Mouse (Mus musculus) midbrain, embryonic 16.5 days (tissue): ENCODE data around the gene Hmgcl. TPM values are rescaled to one million over a fixed set of nuclear protein-coding genes. Genes with fewer than 3 reads are reported as not detected.

ENCODE experiments used
- ATAC-seq: fragments of 200-750 bp; cut with Nextera tagmentation; 2 replicates; pipeline ENCODE4 v1.8.0; 2017; ENCODE audit warnings: moderate TSS enrichment
- H3K27ac ChIP-seq: fragments of 300-500 bp; sonication (generic); 2 replicates; pipeline ENCODE4 v1.5.1; 2014; ENCODE audit warnings: mild to moderate bottlenecking, low read length, mixed read lengths
- H3K27me3 ChIP-seq: fragments of 300-500 bp; sonication (generic); 2 replicates; pipeline ENCODE4 v1.6.1; 2014; ENCODE audit warnings: low read depth, low read length, mixed read lengths; ENCODE audit not compliant: control insufficient read depth, insufficient read depth
- H3K36me3 ChIP-seq: fragments of 300-500 bp; sonication (generic); 2 replicates; pipeline ENCODE4 v1.6.1; 2014; ENCODE audit warnings: mild to moderate bottlenecking, low read length, moderate library complexity, mixed read lengths; ENCODE audit not compliant: control insufficient read depth, insufficient read depth
- H3K4me1 ChIP-seq: fragments of 300-500 bp; sonication (generic); 2 replicates; pipeline ENCODE4 v1.6.1; 2014; ENCODE audit warnings: mild to moderate bottlenecking, low read length, mixed read lengths; ENCODE audit not compliant: control insufficient read depth, insufficient read depth
- H3K4me2 ChIP-seq: fragments of 300-500 bp; sonication (generic); 2 replicates; pipeline ENCODE4 v1.6.1; 2014; ENCODE audit warnings: mild to moderate bottlenecking, low read length, mixed read lengths
- H3K4me3 ChIP-seq: fragments of 300-500 bp; sonication (generic); 2 replicates; pipeline ENCODE4 v1.5.1; 2014; ENCODE audit warnings: low read depth, mild to moderate bottlenecking, low read length, moderate library complexity, mixed read lengths
- H3K9ac ChIP-seq: fragments of 300-500 bp; sonication (generic); 2 replicates; pipeline ENCODE4 v1.6.1; 2014; ENCODE audit warnings: low read depth, low read length, mixed read lengths
- H3K9me3 ChIP-seq: fragments of 300-500 bp; sonication (generic); replicated peaks from 2 replicates; pipeline ENCODE4 v1.6.1; 2014; ENCODE audit warnings: mild to moderate bottlenecking, low read length, mixed read lengths; ENCODE audit not compliant: control insufficient read depth, poor library complexity, severe bottlenecking
- WGBS: fragments of 180-500 bp; shearing (Covaris S2); extraction: QIAGEN DNeasy Blood & Tissue Kit; methylation state at CpG from one replicate; pipeline ENCODE4 v1.1.7; 2014; 5-methylcytosine and 5-hydroxymethylcytosine counted together
- polyA plus RNA-seq: library from polyadenylated mRNA; unstranded; fragments of >200 nt; fragmentation: Nextera tagmentation; extraction: Ambion mirVana; gene quantifications from 2 replicates; pipeline ENCODE4 v1.2.1, GENCODE M21; 2015

Gene Hmgcl
- polyA plus RNA-seq, 1 experiment from 2014 or later = 68.6 TPM

DNA sequence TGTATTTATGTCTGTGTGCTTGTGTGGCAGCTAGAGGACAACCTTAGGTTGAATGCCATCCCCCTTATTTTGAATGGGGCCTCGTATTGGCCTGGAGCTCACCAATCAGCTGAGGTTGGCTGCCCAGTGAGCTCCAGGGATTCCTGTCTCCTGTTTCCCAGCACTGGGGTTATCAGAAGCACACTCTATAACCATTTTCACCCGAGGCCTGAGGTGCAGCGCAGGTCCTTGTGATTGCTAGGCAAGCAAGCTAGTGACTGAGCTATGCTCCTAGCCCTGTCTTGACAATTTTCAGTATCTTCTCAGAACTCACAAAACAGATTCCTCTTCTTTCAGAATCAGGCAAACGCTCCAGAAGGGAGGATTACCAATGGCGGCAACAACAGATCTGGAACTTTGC, 38.3 kb downstream of the Hmgcl start:
- H3K9me3 ChIP-seq = no peaks in the 10 kb centered on the region
- 88% methylated on average over 5 of the region's 5 CpGs for WGBS
- no peak for ATAC-seq
- H3K4me2 ChIP-seq = no peak overlapping the region
- no peak overlapping the region for H3K9ac ChIP-seq
- peaks cover 18% of the 10 kb centered on the region for H3K4me1 ChIP-seq
- H3K27ac ChIP-seq = no peak overlapping the region
- no peaks in the 10 kb centered on the region for H3K27me3 ChIP-seq
- H3K36me3 ChIP-seq = peaks cover 13% of the 10 kb centered on the region; the same call in 1 of the 2 replicates
- no peak overlapping the region for H3K4me3 ChIP-seq

DNA sequence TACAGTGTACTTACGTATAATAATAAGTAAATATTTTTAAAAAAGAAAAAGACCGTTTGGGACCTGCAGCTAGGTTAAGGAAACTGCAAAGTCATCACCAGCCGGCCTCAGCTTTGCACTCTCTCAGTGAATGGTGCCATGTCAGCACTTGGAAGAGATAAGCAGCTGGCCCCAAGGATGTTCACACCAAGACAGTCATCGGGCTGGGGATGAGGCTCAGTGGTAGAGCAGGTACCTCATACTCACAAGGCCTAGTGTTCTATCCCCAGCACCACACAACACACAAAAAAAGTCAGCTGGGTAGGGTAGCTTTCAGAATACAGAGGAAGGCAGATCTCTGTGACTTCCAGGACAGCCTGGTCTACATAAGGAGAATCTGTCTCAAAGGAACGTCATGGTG, 38.9 kb downstream of the Hmgcl start:
- Histone ChIP-seq H3K27me3 (no peaks in the 10 kb centered on the region), H3K4me3 (no peak overlapping the region), H3K9ac (no peak overlapping the region), H3K27ac (no peak overlapping the region), H3K9me3 (no peaks in the 10 kb centered on the region), H3K4me2 (no peak overlapping the region), H3K36me3 (peaks cover 13% of the 10 kb centered on the region; the same call in 1 of the 2 replicates), H3K4me1 (peaks cover 18% of the 10 kb centered on the region)
- 94% methylated on average over 5 of the region's 5 CpGs for WGBS
- no peak for ATAC-seq

DNA sequence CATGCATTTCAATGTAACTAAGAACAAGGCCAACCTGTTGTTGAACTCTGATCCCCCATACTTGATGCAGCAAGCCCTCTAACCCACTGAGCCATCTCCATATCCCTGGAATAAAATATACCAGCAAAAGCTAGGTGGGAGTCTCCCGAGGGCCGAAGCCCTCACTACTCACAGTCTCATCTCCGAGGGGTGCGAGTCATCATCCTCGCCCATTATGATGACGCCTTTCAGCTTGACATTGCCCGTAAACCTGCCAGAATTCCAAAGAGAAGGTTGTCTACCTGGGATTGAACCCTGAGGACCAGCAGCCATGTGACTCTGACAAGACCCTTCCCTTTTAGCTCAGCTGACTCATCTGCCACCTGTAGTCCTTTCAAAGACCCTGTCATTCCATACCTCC, 39.5 kb downstream of the Hmgcl start:
- no peak for ATAC-seq
- 93% methylated on average over 7 of the region's 7 CpGs for WGBS
- no peak overlapping the region for H3K27ac ChIP-seq
- H3K27me3 ChIP-seq = no peaks in the 10 kb centered on the region
- H3K9me3 ChIP-seq = no peaks in the 10 kb centered on the region
- H3K4me3 ChIP-seq = peak overlapping the region; percentile 94
- peaks cover 13% of the 10 kb centered on the region; the same call in 1 of the 2 replicates for H3K36me3 ChIP-seq
- H3K9ac ChIP-seq = peak overlapping the region; percentile 92
- peaks cover 18% of the 10 kb centered on the region for H3K4me1 ChIP-seq
- H3K4me2 ChIP-seq = peak overlapping the region; percentile 76

DNA sequence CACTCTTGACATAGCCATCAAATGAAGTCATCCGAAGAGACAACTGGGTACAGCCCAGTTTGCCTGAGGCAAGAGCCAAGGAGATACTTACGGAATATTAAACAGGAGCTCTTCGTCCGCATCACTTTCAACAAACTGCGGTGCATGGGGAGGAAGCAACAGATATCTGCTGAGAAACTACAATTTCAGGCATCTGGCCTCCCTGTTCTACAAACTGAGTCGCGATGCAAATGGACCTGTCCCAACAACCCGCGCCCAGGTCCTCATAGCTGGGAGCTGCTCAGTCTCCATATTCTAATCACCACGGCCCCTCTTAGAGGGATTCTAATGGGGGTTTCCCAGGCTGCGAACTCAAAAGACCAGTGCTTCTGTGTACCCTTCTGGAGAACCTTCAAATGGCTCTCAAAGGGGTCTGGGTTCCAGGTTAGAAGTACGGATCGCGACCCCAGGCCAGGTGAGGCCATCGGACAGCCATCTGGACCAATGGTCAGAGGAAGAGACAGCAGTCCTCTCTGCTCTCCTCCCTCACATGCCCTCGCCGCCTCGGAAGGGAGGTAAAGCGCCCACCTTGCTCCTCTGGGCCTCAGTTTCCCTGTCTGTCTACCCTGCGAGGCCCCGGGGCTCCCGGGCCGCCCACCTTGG, 40.2 kb downstream of the Hmgcl start:
- ATAC-seq = no peak
- Histone ChIP-seq H3K27me3 (no peaks in the 10 kb centered on the region), H3K4me3 (peak overlapping the region; percentile 94), H3K4me1 (peaks cover 18% of the 10 kb centered on the region), H3K27ac (peak overlapping the region; percentile 88), H3K9ac (peak overlapping the region; percentile 92), H3K4me2 (peak overlapping the region; percentile 76), H3K9me3 (no peaks in the 10 kb centered on the region), H3K36me3 (peaks cover 13% of the 10 kb centered on the region; the same call in 1 of the 2 replicates)
- WGBS = 5% methylated on average over 23 of the region's 23 CpGs

DNA sequence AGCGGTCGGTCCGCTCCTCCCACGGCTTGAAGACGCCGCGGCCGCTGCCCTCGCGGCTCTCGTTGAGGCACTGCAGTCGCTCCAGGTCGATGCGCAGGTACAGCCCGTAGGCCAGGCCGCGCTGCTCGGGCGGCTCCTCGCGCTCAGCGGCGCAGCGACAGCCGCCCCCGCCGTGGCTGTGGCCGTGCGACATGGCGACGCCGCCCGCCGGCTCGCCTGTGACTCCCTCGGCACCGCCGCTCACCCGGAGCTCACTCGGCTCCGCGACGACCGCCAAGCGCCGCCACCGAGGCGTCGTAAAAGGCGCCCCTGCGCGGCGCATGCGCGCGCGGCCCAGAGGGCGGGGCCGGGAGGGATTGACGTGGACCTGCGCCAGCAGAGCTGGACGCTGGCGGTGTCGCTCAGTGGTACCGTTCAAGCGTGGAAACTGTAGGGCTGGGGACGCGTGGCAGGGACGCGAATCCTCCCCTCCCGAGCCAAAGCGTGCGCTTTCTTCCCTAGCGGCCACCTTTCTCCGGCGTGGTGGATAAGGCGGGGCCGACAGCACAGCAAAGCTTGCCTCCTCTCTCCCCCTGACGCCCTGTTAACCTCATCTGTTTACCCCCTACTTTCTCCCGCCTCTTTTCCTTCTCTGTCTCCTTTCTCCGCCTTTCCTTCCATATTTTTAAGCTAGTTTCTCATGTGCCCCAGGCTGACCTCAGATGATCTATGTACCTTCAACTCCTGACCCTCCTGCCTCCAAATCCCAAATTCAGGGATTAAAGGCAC, 40.9 kb downstream of the Hmgcl start, which contains the start of gene Pithd1:
Gene Pithd1 (minus strand): TSS at position 322 of the 768 bp plus-strand sequence.
- WGBS = 0% methylated on average over 70 of the region's 81 CpGs
- peaks cover 13% of the 10 kb centered on the region; the same call in 1 of the 2 replicates for H3K36me3 ChIP-seq

DNA sequence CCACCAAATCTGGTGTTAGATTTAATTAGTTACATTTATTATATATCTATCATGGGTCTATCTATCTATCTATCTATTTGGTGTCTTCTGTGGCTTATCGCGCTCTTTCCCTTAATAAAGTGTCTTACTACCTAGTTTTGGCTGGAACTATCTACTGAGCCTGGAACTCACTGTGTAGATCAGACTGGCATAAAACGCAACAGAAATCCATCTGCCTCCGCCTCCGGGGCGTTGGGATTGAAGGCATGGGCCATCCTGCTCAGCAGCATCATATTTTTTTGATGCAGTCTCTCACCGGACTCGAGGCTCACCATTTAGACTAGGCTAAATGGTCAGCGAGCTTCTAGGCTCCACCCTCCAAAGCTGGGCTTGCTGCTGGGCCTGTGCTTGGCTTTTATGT, 41.5 kb downstream of the Hmgcl start:
- peaks cover 13% of the 10 kb centered on the region; the same call in 1 of the 2 replicates for H3K36me3 ChIP-seq
- peaks cover 18% of the 10 kb centered on the region for H3K4me1 ChIP-seq
- H3K4me2 ChIP-seq = peak overlapping the region; percentile 76
- peak overlapping the region; percentile 92 for H3K9ac ChIP-seq
- 73% methylated on average over 9 of the region's 9 CpGs for WGBS
- peak overlapping the region; percentile 94 for H3K4me3 ChIP-seq
- ATAC-seq = no peak
- peak overlapping the region; percentile 88 for H3K27ac ChIP-seq
- H3K9me3 ChIP-seq = no peaks in the 10 kb centered on the region
- H3K27me3 ChIP-seq = no peaks in the 10 kb centered on the region

More for the DNA sequence above, 40.9 kb downstream of the Hmgcl start, which contains the start of gene Pithd1:
- H3K4me1 ChIP-seq = peaks cover 18% of the 10 kb centered on the region
- peak within 1 kb of the TSS; percentile 88 for H3K27ac ChIP-seq
- ATAC-seq = peak; percentile 96
- peak within 1 kb of the TSS; percentile 92 for H3K9ac ChIP-seq
- H3K4me2 ChIP-seq = peak within 1 kb of the TSS; percentile 76
- H3K9me3 ChIP-seq = no peaks in the 10 kb centered on the region
- no peaks in the 10 kb centered on the region for H3K27me3 ChIP-seq
- peak within 1 kb of the TSS; percentile 94 for H3K4me3 ChIP-seq

DNA sequence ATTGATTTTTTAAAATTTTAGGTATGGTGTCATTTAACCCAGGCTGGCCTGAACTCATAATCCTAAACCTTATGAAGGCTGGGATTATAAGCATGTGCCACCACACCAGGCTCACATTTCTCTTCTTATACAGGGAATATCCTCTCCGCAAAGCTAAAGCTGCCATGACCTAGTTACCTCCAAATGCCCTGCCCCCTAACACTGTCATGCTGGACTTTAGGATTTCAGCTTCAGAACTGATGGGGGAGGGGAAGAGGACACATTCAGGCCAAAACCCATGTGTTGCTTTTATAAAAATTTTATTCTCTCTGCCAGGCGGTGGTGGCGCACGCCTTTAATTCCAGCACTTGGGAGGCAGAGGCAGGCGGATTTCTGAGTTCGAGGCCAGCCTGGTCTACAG, 47.7 kb downstream of the Hmgcl start:
- Histone ChIP-seq H3K36me3 (no peaks in the 10 kb centered on the region), H3K9me3 (peaks cover 7% of the 10 kb centered on the region; the same call in 1 of the 2 replicates), H3K4me1 (no peaks in the 10 kb centered on the region), H3K27ac (no peak overlapping the region), H3K27me3 (no peaks in the 10 kb centered on the region), H3K9ac (no peak overlapping the region), H3K4me3 (no peak overlapping the region), H3K4me2 (no peak overlapping the region)
- WGBS = 96% methylated on average over 6 of the region's 6 CpGs
- no peak for ATAC-seq

DNA sequence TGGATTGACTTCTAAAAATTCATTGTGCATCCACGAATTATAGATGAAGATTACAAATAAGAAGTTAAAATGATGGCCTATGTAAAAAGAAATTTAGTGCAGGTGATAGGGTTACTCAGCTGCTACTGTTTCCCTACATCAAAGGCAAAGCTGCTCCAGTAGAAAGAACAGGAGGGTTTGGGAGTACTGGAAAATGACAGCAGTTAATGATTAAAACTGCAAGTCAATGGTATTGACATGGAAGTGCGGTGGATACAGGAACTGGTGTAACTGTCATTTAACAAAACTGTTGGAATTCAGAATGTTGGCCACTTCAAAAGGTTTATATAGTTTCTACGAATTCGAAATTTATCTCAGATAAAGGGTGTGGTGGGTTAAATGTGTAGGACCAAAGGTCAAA, 48.9 kb downstream of the Hmgcl start:
- H3K27me3 ChIP-seq = no peaks in the 10 kb centered on the region
- 84% methylated on average over 4 of the region's 4 CpGs for WGBS
- no peaks in the 10 kb centered on the region for H3K36me3 ChIP-seq
- no peak for ATAC-seq
- peaks cover 7% of the 10 kb centered on the region; the same call in 1 of the 2 replicates for H3K9me3 ChIP-seq
- H3K9ac ChIP-seq = no peak overlapping the region
- no peaks in the 10 kb centered on the region for H3K4me1 ChIP-seq
- no peak overlapping the region for H3K27ac ChIP-seq
- no peak overlapping the region for H3K4me2 ChIP-seq
- no peak overlapping the region for H3K4me3 ChIP-seq
